Mouse (Mus musculus) liver, adult 2 months (tissue): ENCODE data around the gene Plcxd3. TPM values are rescaled to one million over a fixed set of nuclear protein-coding genes. Genes with fewer than 3 reads are reported as not detected.

Experiments used
- DNase-seq: peaks from one replicate; pipeline ENCODE4 v3.0.0-alpha.2; 2011; ENCODE audit warnings: low read depth, low spot score; ENCODE audit errors: extremely low read depth
- H3K27ac ChIP-seq: fragments of 200-500 bp; replicated peaks from 2 replicates; pipeline ENCODE4 v1.5.1; 2012; ENCODE audit warnings: low read depth, mild to moderate bottlenecking, control low read depth, inconsistent platforms, low read length; ENCODE audit not compliant: insufficient read depth
- H3K27me3 ChIP-seq: fragments of 200-500 bp; 2 replicates; pipeline ENCODE4 v1.6.1; 2012; ENCODE audit warnings: mild to moderate bottlenecking, moderate library complexity, low read length, inconsistent platforms; ENCODE audit not compliant: control insufficient read depth, insufficient read depth
- H3K36me3 ChIP-seq: fragments of 200-500 bp; 2 replicates; pipeline ENCODE4 v1.6.1; 2012; ENCODE audit warnings: low read length, inconsistent platforms; ENCODE audit not compliant: control insufficient read depth, insufficient read depth
- H3K4me1 ChIP-seq: fragments of 200-500 bp; 2 replicates; pipeline ENCODE4 v1.6.1; 2011; ENCODE audit warnings: low read length; ENCODE audit not compliant: control insufficient read depth, insufficient read depth
- H3K4me3 ChIP-seq: fragments of 200-500 bp; 2 replicates; pipeline ENCODE4 v1.5.1; 2011; ENCODE audit warnings: low read depth, mild to moderate bottlenecking, control low read depth, low read length, moderate library complexity; ENCODE audit not compliant: insufficient read depth
- H3K79me2 ChIP-seq: fragments of 200-500 bp; 2 replicates; pipeline ENCODE4 v1.6.1; 2012; ENCODE audit warnings: inconsistent platforms, mild to moderate bottlenecking, low read length, moderate library complexity; ENCODE audit not compliant: control insufficient read depth, insufficient read depth
- H3K9ac ChIP-seq: fragments of 200-500 bp; 2 replicates; pipeline ENCODE4 v1.6.1; 2012; ENCODE audit warnings: low read depth, mild to moderate bottlenecking, control low read depth, inconsistent platforms, low read length
- CTCF ChIP-seq: fragments of 200-500 bp; IDR thresholded peaks from 2 replicates; pipeline ENCODE4 v1.5.1; 2011; ENCODE audit warnings: low read depth, low read length, control low read depth
- POLR2A ChIP-seq: fragments of 200-500 bp; IDR thresholded peaks from 2 replicates; pipeline ENCODE4 v1.6.1; 2011; ENCODE audit warnings: low read length, control low read depth; ENCODE audit not compliant: insufficient read depth; ENCODE audit errors: extremely low read depth
- WGBS: fragments of 180-500 bp; shearing (Covaris S2); methylation state at CpG from one replicate; pipeline ENCODE4 v1.1.7; 2018; 5-methylcytosine and 5-hydroxymethylcytosine counted together
- polyA plus RNA-seq: library from polyadenylated mRNA; depleted of rRNA; stranded (reverse); fragments of >200 nt; gene quantifications from 2 replicates; pipeline ENCODE4 v1.2.3, GENCODE M21; 2012
- total RNA-seq: library from RNA; depleted of rRNA; stranded (reverse); fragments of >200 nt; gene quantifications from 2 replicates; pipeline ENCODE4 v1.2.3, GENCODE M21; 2014

Plcxd3 gene
- total and polyA plus RNA-seq, 2 experiments = 0.09 TPM; not detected in 1

DNA sequence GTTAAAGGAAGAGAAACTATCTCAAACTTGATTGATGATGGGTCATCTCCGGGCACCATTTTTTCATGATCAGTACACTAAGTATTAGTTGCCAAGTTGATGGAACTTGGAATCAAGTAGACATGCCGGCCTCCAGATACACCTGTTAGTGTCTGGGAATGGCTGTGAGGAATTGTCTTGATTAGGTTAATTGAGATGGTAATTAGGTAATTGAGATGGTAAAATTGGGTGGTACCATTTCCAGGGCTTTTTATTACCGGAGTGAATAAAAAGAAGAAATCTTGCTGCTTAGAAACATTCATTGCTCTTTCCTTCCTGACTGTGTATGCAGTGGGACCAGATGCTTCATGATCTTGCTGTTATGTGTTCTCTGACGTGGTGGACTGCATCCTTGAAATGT lies 17.6 kb upstream of the Plcxd3 start:
- no peaks in the 10 kb centered on the region for H3K79me2 ChIP-seq
- H3K36me3 ChIP-seq = no peaks in the 10 kb centered on the region
- no peaks in the 10 kb centered on the region for H3K4me1 ChIP-seq
- H3K27me3 ChIP-seq = no peaks in the 10 kb centered on the region
- H3K27ac ChIP-seq = no peak overlapping the region
- H3K4me3 ChIP-seq = no peak overlapping the region
- no peak for DNase-seq
- TF ChIP-seq CTCF (no peak), POLR2A (no peak)
- H3K9ac ChIP-seq = no peak overlapping the region
- 79% methylated on average over 4 of the region's 4 CpGs for WGBS

DNA sequence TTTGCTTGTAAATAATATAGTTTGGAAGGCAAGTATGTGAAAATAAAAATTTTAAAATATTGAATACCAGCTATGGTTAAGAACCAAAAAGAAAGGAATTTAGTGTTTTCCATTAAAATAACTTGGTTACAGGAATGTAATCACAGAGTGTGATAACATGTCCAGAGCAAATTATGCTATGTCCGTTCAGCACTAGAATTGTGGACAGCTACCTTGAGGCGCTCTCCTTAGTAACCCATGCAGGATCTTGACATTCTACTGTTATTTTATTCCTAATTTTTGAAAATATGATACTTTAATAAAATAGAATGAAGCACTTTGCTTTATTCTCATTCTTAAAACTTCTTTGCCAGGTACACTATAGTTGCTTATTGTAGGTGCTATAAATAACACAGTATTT lies 7.5 kb upstream of the Plcxd3 start:
- no peaks in the 10 kb centered on the region for H3K36me3 ChIP-seq
- no peak overlapping the region for H3K27ac ChIP-seq
- H3K4me1 ChIP-seq = no peaks in the 10 kb centered on the region
- H3K4me3 ChIP-seq = no peak overlapping the region
- H3K79me2 ChIP-seq = no peaks in the 10 kb centered on the region
- 67% methylated on average over 2 of the region's 2 CpGs for WGBS
- no peaks in the 10 kb centered on the region for H3K27me3 ChIP-seq
- H3K9ac ChIP-seq = no peak overlapping the region
- no peak for DNase-seq
- TF ChIP-seq POLR2A (no peak), CTCF (no peak)

DNA sequence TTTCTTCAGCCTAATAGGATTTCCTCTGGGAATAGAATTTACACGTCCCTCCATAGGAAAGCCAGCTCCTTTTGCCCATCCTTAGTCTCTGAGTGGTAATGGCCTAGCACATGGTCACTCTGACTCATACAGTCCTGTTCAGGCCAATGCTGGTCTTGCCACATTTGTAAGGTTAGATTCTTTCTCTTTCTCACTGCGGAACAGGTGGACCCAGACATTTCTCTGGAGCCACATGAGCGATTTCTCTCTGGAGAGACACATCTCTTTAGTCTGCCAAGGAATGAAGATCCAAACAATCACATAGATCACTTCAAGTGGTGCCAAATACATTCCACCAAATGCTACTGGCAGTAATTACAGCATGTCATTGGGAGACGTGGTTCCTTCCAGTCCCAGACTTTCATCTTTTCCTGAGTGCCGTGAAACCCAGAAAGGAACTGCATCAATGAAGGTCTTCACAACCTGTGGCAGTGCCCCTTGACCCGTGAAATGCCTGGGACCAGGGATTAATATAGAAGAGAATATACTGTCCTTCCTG lies 769 bp upstream of the Plcxd3 start:
- no peaks in the 10 kb centered on the region for H3K79me2 ChIP-seq
- no peaks in the 10 kb centered on the region for H3K4me1 ChIP-seq
- no peak for DNase-seq
- H3K27me3 ChIP-seq = no peaks in the 10 kb centered on the region
- H3K4me3 ChIP-seq = no peak overlapping the region
- no peak overlapping the region for H3K9ac ChIP-seq
- WGBS = 70% methylated on average over 6 of the region's 6 CpGs
- TF ChIP-seq POLR2A (no peak), CTCF (no peak)
- H3K27ac ChIP-seq = no peak overlapping the region
- no peaks in the 10 kb centered on the region for H3K36me3 ChIP-seq

DNA sequence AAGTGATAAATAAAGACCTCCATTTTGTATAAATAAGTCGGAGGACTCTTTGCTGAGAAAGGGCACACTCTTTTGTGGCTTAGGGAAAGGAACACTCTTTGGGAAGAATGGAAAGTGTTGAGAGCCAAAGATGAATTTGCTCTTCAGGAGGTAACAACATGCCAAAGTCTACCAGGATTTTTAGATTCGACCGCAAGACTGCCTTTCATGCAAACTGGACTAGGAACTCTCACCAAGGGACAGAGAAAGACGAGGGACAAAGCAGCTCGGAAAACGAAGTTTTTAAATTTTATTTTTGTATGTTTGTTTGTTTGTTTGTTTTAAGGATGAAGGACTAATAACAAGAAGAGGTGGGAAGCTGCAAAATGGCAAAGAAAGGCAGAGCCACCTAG lies 264 bp upstream of the Plcxd3 start:
- TF ChIP-seq CTCF (no peak), POLR2A (no peak)
- H3K36me3 ChIP-seq = no peaks in the 10 kb centered on the region
- no peaks in the 10 kb centered on the region for H3K79me2 ChIP-seq
- no peaks in the 10 kb centered on the region for H3K27me3 ChIP-seq
- no peak overlapping the region for H3K4me3 ChIP-seq
- H3K27ac ChIP-seq = no peak overlapping the region
- no peak overlapping the region for H3K9ac ChIP-seq
- no peak for DNase-seq
- 36% methylated on average over 6 of the region's 6 CpGs for WGBS
- H3K4me1 ChIP-seq = no peaks in the 10 kb centered on the region

DNA sequence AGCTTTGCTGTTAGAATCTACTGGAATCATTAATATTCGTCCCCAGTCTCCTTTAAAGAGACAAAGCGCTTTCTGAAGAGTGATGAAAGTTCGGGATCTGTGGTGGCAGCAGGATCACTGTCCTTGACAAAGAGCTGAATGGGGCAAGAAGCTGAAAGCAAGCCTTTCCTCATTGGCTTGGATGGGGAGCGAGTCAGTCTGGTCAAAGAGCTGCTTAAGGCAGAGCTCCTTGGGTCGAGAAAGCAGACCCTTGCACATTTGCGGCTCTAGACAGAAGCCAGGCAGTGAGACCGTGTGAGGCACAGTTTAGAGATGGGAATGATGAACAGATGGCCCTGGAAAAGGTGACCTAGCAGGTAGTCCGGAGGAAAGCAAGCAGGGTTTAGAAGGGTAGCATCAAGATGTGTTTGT lies 935 bp downstream of the Plcxd3 start:
- Histone ChIP-seq H3K27ac (no peak overlapping the region), H3K4me3 (no peak overlapping the region), H3K79me2 (no peaks in the 10 kb centered on the region), H3K9ac (no peak overlapping the region), H3K4me1 (no peaks in the 10 kb centered on the region), H3K36me3 (no peaks in the 10 kb centered on the region), H3K27me3 (no peaks in the 10 kb centered on the region)
- no peak for DNase-seq
- 25% methylated on average over 8 of the region's 8 CpGs for WGBS
- TF ChIP-seq CTCF (no peak), POLR2A (no peak)

DNA sequence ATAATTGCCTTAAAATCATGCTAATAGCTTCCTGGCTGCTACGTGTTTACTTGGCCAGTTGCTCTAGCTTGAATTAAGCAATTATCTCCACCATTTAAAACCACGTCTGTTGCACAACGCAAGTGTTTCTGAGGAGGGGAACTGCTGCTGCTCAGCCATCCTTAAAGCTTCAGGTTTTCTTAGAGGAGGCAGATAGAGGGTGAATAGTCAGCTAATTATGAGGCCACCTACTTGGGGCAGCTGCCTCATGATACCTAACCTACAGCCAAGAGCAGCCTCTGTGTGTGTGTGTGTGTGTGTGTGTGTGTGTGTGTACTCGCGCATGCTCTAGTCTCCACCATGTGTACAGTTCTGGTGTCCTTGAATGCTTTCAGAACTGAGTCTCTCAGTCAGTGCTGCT lies 3.5 kb downstream of the Plcxd3 start:
- Histone ChIP-seq H3K27me3 (no peaks in the 10 kb centered on the region), H3K79me2 (no peaks in the 10 kb centered on the region), H3K9ac (no peak overlapping the region), H3K36me3 (no peaks in the 10 kb centered on the region), H3K4me1 (no peaks in the 10 kb centered on the region), H3K27ac (no peak overlapping the region), H3K4me3 (no peak overlapping the region)
- WGBS = 80% methylated on average over 5 of the region's 5 CpGs
- TF ChIP-seq POLR2A (no peak), CTCF (no peak)
- DNase-seq = no peak
